Mouse (Mus musculus) lung, postnatal 25 days (tissue): ENCODE measurements around the gene Flad1.

Experiments used
- DNase-seq: peaks from one replicate; pipeline ENCODE4 v3.0.0; 2022; ENCODE audit warnings: low spot score

Gene Flad1

DNA sequence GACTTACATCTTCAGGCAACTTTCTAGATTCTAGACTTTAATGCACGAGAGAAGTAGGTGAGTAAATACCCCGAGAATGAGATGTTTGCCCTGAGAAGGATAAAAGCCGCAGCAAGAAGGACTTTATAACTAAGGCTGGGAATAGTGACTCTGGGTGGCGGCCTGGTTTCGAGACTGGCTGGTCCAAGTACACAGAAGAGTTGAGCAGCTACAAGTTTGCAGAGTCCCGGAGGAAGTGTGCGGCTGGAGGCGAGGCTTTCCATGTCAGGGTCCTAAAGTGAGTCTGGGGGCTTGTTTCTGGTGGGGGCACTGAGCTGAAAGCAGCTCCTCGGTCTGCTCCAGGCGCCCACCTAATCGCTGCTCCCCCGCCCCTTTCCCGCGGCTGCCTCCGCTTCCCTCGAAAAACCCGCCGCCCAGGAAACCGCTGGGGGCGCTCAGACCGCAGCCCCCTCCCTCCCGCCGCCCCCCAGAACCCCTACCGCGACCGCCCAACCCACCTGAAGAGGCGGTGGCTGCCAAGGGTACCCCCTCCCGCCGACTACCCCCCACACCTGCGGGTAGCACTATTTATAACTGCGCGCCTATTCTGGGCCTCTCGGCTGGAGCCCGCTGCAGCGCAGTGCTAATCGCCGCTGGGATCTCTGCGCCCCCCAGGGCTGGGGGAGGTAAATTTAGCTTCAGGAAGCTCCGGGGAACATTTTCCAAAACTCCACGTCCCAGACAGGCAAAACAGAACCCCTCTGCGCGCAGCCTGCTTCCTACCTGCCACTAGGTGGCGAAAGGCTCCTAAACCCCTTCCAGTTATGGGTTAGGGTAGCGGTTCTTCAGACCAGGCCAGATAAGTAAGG, 15.6 kb downstream of the Flad1 start:
- DNase-seq, result peak; percentile 81

DNA sequence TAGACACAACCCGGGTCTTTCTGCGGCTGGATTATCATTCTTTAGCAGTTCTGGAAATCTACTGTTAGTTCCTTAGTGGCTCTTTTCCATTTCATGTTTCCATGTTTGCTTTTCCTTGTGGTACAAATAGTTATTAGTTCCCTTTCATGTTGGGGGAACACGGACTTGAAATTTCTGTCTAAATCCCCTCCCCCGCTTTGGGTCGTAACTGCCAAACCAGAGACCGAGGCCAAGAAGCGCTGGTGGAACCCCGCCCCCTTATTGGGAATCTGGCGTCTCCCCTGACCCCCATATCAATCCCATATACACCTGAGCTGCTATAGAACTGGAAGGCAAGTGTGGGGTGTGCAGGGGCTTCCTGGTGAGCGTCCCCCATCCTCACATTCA, 16.3 kb downstream of the Flad1 start:
- DNase-seq, result no peak

DNA sequence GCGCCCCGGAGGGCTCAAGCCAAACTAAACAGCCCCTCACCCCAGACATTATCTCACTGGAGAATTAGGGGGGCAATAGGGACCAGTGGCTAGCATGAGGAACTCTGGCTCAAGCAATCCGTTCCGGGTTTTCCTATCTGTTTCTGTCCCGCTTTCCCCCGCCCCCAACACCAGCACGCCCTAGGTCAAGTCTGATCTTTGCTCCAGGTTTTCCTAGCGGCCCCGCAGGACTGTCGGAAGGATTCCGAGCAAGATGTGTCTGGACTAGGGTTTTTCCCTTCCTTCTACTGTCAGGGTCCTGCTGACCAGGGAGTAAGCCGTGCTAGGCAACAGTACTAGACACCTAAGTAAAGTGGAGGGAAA, 16.8 kb downstream of the Flad1 start:
- peak; percentile 90 for DNase-seq

DNA sequence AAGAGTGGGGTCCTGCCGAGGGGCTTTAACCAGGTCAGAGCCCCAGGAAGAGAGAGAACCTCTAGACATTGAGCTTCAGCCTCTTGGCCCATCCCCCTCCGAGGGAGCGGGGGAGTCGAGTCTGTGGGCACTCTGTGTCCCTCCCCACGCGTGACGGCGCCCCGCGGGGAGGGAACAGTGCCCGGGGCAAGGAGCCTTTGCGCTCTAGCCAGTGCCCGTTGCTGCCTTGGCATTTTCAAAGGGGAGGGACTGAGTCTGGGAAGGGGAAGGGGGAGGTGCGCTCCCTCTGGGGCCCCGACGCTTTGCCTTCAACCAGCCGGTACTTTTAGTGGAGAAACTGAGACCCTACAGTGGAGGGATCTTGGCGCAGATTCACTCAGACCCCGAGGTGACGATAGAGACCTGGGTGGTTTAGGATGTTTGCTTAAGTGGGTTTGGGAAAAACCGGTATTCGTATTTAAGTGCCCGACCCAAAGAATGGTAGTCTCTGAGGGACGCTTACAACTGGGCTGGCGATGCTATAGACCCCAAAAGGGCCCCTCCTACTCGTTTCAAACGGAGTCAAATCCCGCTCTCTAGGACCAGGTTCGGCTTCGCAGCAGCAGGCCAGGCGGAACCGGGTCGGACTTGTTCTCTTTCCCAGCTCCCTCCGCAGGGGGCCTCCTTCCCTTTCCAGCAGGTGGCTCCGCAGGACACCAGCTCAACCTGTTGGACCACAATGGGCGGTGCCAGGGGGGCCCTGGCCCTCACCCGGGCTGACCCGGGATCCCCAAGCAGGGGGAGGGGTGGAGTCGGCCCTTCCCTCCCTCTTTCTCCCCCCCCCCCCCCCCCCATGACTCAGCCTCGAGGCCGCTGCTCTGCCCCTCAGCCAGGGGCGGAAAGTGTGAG, 17.4 kb downstream of the Flad1 start, which contains the start of gene Zbtb7b:
Gene Zbtb7b, minus strand, starts transcription at position 771 of the 888 bp plus-strand sequence.
- peak; percentile 88 for DNase-seq

DNA sequence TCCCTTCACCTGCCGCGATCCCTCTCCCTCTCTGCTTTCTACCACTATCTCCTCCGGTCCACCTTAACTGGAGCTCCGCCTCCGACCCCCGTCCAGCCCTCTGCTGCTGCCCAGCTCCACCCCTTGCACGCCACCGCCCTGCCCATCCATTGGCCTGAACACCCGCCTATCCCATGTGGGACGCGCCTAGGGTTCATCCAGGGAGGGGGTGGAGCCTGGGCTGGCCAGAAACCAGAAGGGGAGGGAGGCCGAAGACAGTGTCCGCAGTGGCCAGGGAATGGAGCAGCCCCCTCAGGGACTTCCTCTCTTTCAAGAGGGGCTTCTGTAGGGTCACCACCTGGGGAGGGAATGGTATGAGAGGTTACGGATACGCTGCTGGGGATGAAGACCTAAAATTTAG, 18.1 kb downstream of the Flad1 start:
- peak; percentile 99 for DNase-seq

DNA sequence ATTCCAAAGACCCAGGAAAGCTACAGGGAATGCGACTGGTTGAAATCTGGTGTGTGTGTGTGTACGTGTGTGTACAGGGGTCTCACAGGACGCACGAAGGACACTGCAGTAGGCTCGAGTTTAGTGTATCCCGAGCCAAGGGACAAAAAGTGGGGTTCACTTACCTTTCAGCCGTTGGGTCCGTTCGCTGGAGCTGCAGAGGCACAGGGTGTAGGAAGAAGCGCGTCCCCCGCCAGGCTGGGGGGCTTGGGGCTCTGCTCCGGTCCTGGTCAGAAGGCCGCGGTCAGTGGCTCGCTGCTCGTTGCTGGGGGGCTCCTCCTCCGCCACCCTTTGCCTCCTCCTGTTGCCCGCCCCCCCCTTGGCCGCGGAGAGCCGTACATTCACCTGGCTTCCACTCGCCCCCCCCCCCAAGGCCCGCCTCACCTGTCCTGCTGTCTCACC, 18.8 kb downstream of the Flad1 start:
- no peak for DNase-seq

DNA sequence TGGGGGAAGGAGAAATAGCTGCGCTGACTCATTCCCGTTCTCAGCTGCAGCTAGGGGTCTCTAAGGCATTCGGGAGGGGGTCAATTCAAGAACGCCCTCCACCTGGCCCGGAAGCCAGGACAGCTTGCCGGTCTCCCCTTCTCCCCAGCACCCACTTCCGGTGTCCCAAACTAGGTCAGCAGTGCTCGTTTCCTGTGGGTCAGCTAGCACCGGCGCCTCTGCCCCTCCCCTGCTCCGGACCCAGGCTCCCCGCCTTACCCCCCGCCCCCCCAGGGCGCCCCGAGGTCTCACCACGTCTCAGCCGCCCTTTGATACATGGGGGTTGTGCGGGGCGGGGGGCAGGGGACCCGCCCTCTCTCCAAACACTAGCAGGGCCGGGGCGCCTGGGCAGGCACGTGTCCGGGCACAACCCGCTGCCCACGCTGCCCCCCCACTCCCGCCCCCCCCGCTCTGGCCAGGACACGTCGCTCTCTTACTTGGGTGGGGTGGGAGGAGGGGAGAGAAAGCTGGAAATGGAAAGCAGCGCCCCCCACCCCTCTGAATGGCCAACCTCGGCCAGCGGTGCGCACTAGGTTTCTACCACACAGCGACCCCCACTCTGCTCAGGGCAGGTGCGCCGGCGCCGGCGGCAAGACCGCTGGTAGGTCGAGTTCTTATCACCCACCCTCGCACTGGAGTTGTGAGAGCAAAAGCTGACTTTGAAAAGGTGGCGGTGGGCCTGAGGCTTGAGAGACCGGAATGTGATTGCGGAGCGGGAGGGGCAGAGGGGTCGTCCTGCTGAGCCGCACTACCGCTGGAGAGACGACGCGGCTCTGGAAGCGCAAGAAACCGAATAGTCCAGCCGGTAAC, 19.8 kb downstream of the Flad1 start:
- no peak for DNase-seq

DNA sequence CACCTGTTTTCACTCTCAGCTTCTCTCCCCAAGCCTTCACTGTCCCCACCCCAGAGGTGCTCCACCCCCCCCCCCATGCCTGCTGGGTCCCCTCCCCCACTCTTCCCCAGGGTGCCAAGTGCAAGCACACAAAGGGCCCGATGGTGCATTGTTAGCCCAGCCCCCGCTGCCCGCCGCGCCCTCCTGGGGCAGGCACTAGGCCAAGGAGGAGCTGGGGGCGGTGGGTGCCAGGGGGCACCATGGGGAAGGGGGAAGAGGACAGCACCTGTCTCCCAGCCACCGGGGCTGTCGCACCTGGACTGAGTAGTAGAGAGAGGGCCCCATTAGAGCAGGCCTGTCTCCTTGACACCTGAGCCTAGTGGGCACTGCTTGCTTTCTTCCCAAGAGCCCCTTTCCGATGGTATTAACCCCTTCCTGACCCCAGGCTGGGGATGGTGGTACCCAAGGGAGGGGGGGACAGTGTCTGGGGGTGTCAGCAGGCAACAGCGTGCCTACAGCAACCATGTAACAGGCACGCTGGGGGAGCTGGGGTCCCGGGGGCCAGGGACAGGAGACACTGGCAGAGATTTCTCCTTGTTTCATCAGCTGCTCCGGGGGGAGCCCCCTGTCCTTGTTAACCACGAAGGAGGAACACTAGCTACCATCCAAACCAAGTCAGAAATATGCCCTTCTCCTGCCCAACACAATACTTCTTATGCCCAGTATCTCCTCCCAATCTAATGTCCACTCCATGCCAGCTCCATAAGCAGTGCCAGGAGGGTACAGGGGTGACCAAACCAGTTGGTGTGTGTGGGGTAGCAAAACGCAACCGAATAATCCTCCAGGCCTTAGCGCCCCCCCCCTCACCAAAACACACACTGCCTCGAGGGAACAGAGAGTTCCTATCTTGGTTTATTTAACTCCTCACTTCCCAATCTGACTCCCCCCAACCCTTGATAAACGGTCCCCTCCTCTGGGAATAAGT, 20.7 kb downstream of the Flad1 start:
- DNase-seq, result no peak

DNA sequence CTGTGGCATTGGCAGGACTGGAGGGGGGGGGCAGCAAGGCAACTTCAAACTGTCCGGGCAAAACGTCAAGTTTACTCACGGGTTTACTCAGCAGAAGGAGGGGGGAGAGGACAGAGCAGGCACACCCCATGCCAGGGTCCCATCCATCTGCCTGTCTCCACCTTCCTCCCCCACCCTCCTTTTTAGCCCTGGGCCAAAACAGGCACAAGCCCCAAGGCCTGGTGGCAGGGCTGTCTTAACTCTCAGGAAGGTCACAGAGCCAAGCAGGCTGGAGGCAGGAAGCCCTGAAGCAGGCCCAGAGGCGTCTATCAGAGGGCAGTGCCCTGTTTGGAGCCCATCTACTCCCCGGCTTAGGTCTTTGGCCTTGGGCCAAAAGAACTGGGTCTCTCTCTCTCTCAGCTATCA, 21.6 kb downstream of the Flad1 start:
- DNase-seq, result no peak

DNA sequence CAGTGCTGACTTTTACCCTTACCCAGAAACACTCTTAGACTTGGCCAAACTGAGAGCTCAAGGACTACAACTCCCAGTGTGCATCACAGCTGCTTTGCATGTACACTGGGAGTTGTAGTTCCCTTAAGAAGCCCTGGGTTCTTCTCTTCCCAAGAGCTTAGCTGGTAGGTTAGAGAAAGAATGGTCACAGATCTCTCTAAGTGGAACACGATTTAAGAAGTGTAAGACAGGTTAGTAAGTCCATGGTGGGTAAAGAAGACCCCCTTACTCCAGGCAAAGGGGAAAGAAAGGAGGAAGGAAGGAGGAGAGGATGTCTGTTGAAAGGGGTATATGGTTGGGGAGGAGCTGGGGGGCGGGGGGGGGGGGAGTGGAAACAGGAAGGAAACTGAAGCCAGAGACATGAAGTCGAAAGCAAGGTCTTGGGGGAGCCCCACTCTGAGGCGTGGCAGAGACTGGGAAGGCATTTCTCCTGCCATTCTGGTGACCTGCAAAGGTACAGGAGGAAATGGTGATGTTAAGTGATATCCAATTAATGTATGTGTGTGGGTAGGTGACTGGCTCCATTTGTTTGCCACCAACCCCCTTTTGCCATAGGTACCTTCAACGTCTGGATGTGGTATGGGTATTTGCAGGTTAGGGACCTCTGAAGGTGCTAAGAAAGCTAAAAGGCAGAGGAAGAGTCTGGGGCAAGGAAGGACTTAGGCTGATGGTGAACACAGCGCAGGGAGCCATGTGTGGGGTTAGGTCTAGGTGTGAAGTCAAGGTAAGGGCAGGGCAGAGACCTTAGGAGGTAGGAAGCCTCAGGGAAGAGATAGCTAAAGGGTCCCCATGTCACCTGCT, 22.5 kb downstream of the Flad1 start:
- no peak for DNase-seq

DNA sequence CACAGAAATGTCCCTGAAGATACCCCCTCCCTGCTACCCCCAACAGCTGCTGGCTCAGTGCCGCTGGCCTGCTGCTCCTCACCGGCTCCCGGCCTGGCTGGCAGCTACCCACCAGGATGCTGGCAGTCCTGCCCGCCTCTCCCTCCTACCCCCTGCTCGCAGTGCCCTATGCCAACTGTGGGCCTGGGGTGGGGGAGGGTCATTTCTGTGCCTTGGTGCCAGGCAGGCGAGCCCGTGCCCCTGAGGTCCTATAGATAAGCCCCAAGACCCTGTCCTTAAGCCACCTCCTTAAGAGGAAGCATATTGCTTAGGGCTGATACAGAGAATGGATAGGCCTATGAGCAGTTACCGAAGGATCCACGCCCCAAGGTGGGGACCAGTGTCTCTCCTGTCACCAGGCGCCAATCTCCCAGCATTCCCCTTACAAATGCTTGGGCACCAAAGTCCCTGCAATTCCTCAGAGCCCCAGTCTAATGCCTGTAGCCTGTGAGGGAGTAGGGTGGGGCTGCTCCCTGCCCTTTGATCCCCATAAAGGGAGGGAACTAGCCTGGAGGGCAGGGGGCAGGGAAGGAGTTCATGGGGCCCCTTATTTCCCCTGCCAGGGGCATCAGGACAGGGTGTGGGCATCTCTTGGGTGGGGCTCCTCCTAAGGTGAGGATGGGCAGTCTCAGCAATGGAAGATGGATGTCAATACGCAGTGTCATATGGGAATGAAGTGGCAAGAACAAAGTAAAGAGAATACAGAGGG, 23.4 kb downstream of the Flad1 start:
- no peak for DNase-seq

DNA sequence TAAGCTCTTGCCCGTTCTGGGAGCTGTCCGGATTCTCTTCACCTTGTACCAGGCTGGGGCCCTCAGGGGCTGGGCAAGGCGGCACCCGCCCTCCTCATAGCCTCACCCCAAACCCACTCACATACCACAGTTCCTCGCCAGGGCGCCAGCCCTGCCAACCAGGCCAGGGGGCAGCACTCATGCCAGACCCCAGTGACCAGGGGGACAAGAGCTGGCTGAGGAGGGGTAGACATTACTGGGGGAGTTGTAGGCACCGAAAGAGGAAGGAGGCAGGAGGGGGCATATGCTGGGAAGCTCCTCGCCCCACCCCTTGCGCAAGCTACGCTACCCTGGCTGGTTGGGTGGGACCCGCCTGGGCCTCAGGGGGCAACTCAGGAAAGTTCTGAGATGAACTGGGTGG, 24.0 kb downstream of the Flad1 start:
- DNase-seq, result no peak

DNA sequence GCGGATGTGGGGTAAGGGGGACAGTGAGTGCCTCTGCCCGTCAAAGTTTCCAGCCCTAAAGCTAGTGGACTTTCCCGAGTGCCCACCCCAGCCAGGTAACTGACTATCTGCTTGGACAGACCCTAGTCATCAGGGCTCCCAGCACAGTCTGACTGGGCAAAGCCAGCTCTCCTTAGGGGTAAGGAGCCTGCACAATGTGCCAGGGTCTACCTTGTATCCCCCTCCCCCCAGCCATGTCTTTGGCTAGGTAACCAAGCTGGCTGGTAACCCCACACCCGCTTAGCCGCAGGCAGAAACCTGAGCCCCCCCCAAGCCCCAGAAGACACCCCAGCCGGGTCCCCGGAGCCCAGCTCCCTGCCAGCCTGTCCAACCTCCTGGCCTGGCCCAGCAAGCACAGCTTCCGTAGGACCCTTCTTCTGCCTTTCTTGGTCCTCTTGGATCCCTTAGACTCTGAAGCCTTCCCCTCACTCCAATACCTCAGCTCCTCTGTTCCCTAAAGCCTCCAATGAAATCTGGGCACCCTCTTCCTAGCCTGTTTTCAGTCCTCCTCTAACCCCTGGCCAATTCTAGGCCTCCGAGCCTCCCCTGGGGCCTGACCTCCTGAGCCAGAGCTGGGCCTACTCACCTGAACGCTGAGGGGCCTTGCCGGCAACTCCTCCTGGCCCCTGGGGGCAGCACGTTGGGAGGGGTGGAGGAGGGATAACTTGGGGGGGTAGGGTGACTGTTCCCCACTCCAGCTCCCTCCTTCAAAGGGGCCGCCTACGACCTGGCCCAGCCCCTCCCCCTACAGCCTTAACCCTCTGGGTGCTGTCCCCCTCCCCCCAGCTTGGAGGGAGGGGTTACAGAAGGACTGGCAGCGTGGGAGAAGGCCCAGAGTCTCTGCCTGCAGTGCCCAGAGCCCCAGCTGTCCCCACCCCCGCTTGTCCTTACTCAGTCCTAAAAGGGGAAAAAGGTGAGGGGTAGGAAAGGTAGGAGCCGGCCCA, 24.9 kb downstream of the Flad1 start:
- no peak for DNase-seq

DNA sequence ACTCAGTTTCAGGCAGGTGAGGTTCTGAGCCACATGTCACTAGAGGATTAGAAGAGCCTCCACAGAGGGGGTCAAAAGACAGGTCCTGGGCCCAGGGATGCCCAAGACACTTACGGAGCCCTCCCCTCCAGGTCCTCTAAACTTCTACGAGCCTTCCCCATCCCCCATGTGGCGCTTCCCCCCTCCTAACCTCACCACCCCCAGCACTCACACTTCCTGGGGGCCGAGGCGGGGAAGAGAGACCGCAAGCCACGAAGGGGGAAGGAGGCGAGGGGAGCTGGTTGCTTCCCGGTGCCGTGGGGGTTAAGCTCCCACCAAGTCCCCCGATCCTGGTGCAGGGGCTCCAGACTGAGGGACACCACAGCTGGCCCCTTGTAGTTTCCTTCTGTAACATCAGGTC, 26.2 kb downstream of the Flad1 start:
- DNase-seq, result no peak

DNA sequence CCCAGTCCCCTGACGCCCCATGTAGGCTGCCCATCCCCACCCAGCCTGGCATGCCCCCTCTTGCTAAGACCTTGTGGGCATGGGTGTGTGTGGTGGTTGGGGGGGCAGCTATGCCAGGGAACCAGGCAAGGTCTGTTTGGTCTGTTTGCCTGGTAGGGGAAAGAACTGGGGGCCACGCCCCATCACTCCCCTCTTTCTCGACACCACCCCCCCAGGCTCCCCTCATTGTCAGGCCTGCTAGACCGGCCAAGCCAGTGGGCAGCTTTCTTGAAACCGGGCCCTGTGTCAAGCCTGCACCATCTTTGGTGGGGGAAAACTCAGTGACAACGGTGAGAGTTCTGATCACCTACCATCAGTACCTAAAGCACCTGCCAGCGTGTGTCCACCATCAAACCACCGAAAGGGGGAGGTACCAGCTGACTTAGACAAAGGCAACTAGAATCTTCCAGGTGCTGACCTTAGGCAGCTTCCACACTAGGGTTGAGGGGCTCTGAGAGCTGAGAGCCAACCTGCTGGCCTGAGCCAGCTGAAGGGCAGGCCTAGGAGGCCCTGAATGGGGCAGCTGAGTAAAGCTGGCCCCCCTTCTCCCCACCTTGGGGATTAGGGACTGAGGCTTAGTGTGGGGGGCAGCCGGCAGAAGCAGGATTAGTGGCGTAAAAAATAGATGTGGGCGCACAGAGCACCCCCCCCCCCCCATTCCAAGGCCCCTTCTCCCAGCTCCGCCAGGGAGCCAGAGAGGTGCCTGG, 27.2 kb downstream of the Flad1 start:
- DNase-seq, result no peak

DNA sequence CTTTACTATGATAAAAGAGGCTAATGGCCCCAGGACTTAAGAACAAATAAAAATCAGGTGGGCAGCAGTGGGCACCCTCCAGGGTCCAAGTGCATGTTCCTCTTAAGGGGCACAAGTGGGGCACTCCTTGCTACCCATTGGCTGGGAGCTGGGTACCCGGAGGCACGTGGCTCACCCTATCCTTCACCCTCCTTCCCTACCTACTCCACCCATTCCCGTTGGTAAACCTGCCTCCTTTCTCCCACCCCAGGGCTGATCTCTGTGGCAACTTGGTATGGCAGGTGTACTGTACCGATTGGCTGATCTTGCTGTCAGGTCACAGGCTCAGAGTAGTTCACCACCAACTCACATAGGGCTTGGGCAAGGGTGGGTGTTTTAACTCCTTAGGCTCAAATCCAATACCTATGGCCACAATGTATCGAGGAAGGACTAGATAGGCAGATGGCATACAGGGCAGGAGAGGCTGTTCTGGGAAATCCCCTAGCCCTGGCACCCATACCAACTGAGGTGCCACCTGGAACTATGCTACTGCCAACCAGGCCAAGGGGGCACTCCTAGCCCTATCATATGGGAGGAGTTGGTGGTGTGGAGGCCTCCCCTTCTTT, 27.9 kb downstream of the Flad1 start:
- no peak for DNase-seq

DNA sequence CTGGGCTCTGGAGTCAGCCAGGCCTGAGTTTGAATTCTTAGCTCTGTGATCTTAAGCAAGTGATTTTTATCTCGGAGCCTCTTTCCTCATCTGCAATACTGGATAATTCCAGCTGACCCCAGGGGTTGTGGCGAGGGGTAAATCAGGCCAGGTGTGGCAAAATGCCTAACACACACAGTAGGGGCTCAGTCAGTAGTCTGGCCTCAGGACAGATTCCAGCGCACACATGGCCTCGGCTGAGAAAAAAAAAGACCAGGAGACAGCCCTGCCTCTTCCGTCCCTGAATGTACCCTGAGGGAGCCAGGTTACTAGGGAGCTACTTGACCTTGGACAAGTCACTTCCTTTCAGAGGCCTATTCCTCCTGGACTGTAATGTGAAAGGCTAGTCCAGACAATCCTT, 28.7 kb downstream of the Flad1 start:
- DNase-seq, result no peak
